Mouse (Mus musculus): ENCODE measurements at regions not wholly inside any gene's neighbourhood (a gene's known extent, or its start where the extent isn't known, plus 50 kb on each side); places are given as distances from the start of the nearest gene placed in this dataset.

DNA sequence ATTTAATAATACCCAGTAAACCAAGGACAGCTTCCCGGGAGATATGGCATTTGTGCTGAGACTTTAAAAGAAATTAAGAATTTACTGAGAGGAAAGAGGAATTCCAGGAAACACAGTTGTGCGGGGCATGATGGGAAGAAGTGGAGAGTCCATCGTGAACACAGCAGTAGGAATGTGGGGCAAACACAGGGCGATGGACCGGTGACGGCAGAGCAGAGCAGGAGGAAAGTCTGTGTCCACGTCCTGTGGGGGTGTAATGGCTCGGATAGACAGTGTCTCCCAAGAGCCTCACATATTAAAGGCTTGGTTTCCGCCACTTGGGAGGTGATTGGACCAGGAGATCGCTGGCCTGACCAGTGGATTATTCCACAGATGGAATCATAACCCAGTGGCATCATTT, 215.4 kb upstream of the Pkdcc start:
- TF ChIP-seq CTCF (IDR thresholded peaks at IDR 0.05; ENCODE audit: low read depth, low read length), result no peak
- TF ChIP-seq POLR2A (IDR thresholded peaks at IDR 0.05; ENCODE audit: borderline replicate concordance, low read depth, low read length), result no peak

Measured in bone marrow macrophage, adult 2 months (primary cell).